Mouse (Mus musculus): ENCODE data around the gene Mcmbp. TPM values are rescaled to one million over a fixed set of nuclear protein-coding genes. Genes with fewer than 3 reads are reported as not detected.

The Mcmbp gene
- polyA plus RNA-seq, 1 experiment, result 21.2 TPM

DNA sequence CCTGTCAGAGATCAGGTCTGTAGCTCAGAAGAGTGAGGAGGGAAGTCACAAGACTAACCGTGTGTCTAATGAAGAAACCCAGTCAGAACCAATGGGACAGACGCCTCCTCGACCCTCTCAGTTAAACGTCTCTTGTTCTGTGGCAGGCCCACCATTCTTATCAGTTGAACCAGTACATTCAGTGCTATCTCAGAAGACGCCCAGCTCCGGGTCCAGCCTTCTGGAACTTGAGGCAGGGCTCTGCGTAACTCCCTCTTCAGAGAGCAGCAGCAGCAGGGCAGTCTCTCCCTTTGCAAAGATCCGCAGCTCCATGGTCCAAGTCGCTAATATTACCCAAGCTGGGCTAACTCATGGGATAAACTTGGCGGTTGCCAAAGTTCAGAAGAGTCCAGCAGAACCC, 45.4 kb downstream of the Mcmbp start:
- no peaks in the 10 kb centered on the region for H3K4me1 ChIP-seq (ENCODE audit: control insufficient read depth, insufficient read depth, low read length)
- no peak overlapping the region for H3K27ac ChIP-seq (ENCODE audit: control insufficient read depth, insufficient read depth, low read depth, low read length, poor library complexity)
- 70% methylated on average over 10 of the region's 10 CpGs for WGBS
- H3K4me3 ChIP-seq (replicated peaks; ENCODE audit: control insufficient read depth, low read depth, low read length), result no peak overlapping the region
- no peak for TF ChIP-seq POLR2A (IDR thresholded peaks at IDR 0.05; ENCODE audit: borderline replicate concordance, control insufficient read depth, low read depth, low read length)
- no peak for TF ChIP-seq CTCF (IDR thresholded peaks at IDR 0.05; ENCODE audit: control insufficient read depth, insufficient read depth, low read length)

DNA sequence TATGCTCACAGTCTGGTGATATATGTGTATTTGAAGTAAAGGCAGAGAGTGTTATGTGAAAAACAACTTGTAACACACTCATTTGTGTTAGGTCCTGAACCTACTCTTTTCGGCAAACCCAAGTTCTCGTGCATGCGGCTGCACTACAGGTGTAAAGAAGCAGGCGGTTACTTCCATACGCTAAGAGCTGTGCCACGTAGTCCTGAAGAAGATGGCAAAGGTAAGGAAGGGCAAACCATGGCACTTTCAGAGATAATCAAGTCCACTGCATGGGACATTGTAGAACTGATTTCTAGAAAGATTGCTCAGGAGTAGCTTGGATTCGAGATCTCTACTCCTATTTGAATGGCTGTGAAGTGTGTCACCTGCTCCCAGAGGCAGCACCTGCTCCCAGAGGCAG, 48.1 kb downstream of the Mcmbp start:
- TF ChIP-seq CTCF (IDR thresholded peaks at IDR 0.05; ENCODE audit: control insufficient read depth, insufficient read depth, low read length), result no peak
- TF ChIP-seq POLR2A (IDR thresholded peaks at IDR 0.05; ENCODE audit: borderline replicate concordance, control insufficient read depth, low read depth, low read length), result no peak
- 86% methylated on average over 7 of the region's 7 CpGs for WGBS
- H3K4me3 ChIP-seq (replicated peaks; ENCODE audit: control insufficient read depth, low read depth, low read length), result no peak overlapping the region

DNA sequence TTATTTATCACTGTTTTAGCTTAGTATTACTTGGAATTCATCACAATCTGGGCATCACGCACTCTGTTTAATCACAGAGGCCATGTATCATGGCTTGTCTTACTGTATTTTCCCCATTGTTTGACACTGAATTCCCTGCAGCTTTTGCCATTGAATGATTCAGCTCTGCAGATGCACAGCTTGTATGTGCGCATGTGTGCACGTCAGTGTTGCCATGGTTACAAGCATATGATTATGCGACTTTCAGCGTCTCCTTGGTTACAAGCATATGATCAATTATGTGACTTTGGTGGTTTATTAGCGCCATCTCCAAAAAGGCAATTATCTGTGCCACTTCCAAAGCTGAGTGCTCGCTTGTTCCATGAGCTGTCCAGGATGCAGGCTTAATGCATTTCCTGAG, 49.5 kb downstream of the Mcmbp start:
- TF ChIP-seq CTCF (IDR thresholded peaks at IDR 0.05; ENCODE audit: control insufficient read depth, insufficient read depth, low read length) (no peak), POLR2A (IDR thresholded peaks at IDR 0.05; ENCODE audit: borderline replicate concordance, control insufficient read depth, low read depth, low read length) (no peak)
- no peaks in the 10 kb centered on the region; the same call in 1 of the 2 replicates for H3K4me1 ChIP-seq (ENCODE audit: control insufficient read depth, insufficient read depth, low read length)
- no peak overlapping the region for H3K4me3 ChIP-seq (replicated peaks; ENCODE audit: control insufficient read depth, low read depth, low read length)
- H3K27ac ChIP-seq (ENCODE audit: control insufficient read depth, insufficient read depth, low read depth, low read length, poor library complexity), result no peak overlapping the region
- WGBS, result 73% methylated on average over 7 of the region's 7 CpGs

More for the DNA sequence above, 48.1 kb downstream of the Mcmbp start:
- Histone ChIP-seq H3K4me1 (ENCODE audit: control insufficient read depth, insufficient read depth, low read length) (no peaks in the 10 kb centered on the region; the same call in 1 of the 2 replicates), H3K27ac (ENCODE audit: control insufficient read depth, insufficient read depth, low read depth, low read length, poor library complexity) (no peak overlapping the region)

DNA sequence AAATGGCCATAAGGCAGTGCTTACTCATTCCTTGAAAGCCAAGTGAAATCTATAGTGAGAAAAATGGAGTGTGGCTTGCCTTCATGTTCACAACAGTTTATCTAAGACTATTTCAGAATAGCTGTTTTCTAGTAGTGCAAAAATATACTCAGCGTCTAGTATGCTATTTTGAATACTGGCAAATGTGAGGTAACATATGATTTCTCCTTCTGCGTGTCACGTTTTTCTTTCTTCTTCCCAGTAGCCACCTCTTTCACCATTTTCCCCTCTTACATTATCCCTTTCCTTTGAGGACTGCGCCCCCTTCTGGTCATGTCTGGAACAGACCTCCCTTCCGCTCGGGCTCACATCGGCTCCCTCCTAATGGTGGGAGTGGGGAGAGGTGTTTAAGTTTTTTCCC, 50.2 kb downstream of the Mcmbp start:
- TF ChIP-seq POLR2A (IDR thresholded peaks at IDR 0.05; ENCODE audit: borderline replicate concordance, control insufficient read depth, low read depth, low read length) (no peak), CTCF (IDR thresholded peaks at IDR 0.05; ENCODE audit: control insufficient read depth, insufficient read depth, low read length) (peak; percentile 87)
- WGBS, result 1% methylated on average over 7 of the region's 7 CpGs
- Histone ChIP-seq H3K4me3 (replicated peaks; ENCODE audit: control insufficient read depth, low read depth, low read length) (no peak overlapping the region), H3K27ac (ENCODE audit: control insufficient read depth, insufficient read depth, low read depth, low read length, poor library complexity) (no peak overlapping the region), H3K4me1 (ENCODE audit: control insufficient read depth, insufficient read depth, low read length) (no peaks in the 10 kb centered on the region; the same call in 1 of the 2 replicates)

DNA sequence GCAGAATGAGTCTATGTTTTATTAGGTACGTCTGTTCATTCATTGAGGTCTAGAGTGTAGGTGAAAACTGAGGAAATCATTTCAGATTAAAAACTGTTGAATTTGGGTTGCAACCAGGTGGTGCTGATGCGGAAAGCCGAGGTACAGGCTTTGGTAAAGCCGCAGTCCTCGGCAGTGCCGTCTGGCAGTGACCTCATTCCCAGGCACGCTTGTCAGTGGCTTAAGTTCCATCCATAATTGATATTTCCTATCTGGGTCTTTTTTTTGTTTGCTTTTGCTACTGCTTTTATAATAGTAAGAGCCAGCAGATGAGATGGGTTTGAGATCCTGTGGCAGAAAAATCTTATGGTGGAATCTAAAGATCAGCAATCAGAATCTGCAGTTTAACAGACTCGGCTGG, 50.9 kb downstream of the Mcmbp start:
- TF ChIP-seq CTCF (IDR thresholded peaks at IDR 0.05; ENCODE audit: control insufficient read depth, insufficient read depth, low read length), result no peak
- no peak for TF ChIP-seq POLR2A (IDR thresholded peaks at IDR 0.05; ENCODE audit: borderline replicate concordance, control insufficient read depth, low read depth, low read length)
- 86% methylated on average over 8 of the region's 8 CpGs for WGBS
- no peaks in the 10 kb centered on the region; the same call in 1 of the 2 replicates for H3K4me1 ChIP-seq (ENCODE audit: control insufficient read depth, insufficient read depth, low read length)
- H3K27ac ChIP-seq (ENCODE audit: control insufficient read depth, insufficient read depth, low read depth, low read length, poor library complexity), result no peak overlapping the region
- no peak overlapping the region for H3K4me3 ChIP-seq (replicated peaks; ENCODE audit: control insufficient read depth, low read depth, low read length)

DNA sequence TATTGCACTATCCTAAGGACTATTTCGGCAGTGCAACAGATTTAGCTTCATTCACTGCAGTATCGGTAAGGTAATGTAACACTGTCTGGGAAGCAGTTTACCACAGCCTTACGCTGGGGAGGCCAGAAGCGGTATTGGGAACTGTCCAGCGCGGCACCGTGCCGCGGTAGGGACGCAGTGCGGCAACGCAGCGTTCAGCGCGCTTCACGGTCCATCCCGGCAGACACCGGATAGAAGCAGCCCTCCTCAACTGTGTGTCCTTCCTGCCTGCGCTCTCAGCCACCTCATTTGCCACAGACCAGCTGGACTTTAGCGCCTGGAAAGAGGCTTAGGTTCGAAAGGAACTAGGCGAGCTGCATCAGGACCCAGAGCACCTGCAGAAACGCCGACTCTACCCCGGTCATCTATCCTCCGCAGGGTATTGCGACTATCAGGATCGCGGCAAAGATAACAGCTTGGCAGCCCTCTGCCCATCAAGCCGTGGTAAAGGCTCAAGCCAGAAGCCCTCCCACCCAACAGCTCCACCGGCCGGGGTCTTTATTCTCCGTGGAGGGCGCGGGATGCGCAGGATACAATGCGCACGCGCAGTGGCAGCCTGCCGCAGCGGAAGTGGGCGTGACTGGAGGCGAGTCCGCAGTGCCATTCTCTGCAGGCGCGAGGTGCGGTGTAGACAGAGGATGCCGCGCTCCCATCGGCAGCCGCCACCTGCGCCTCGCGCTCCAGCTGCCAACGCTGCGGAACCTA, 52.3 kb downstream of the Mcmbp start:
- Histone ChIP-seq H3K4me1 (ENCODE audit: control insufficient read depth, insufficient read depth, low read length) (no peaks in the 10 kb centered on the region; the same call in 1 of the 2 replicates), H3K4me3 (replicated peaks; ENCODE audit: control insufficient read depth, low read depth, low read length) (peak overlapping the region; percentile 51), H3K27ac (ENCODE audit: control insufficient read depth, insufficient read depth, low read depth, low read length, poor library complexity) (no peak overlapping the region; the same call in 1 of the 2 replicates)
- WGBS, result 54% methylated on average over 56 of the region's 56 CpGs
- no peak for TF ChIP-seq CTCF (IDR thresholded peaks at IDR 0.05; ENCODE audit: control insufficient read depth, insufficient read depth, low read length)
- TF ChIP-seq POLR2A (IDR thresholded peaks at IDR 0.05; ENCODE audit: borderline replicate concordance, control insufficient read depth, low read depth, low read length), result no peak

DNA sequence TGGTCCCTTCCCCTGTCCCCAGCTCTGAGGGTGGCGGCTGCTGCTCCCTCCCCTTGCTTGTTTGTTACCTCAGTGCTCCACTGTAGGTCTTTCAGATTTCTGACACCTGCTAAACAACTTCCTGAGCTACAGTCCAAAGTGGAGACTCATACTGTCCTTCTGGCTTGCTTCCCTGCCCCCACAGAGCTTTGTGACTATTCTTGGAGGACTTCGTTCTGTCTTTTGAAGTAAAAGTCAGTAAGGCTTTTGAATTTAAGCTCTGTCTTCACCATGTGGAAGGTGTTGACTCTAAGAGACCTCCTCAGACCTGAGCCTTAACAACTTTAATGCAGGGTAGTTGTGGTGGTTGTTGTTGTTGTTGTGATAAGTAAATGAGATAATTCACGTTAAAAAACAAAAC, 61.7 kb downstream of the Mcmbp start:
- Histone ChIP-seq H3K4me1 (ENCODE audit: control insufficient read depth, insufficient read depth, low read length) (no peaks in the 10 kb centered on the region; the same call in 1 of the 2 replicates), H3K27ac (ENCODE audit: control insufficient read depth, insufficient read depth, low read depth, low read length, poor library complexity) (no peak overlapping the region), H3K4me3 (replicated peaks; ENCODE audit: control insufficient read depth, low read depth, low read length) (no peak overlapping the region)
- TF ChIP-seq CTCF (IDR thresholded peaks at IDR 0.05; ENCODE audit: control insufficient read depth, insufficient read depth, low read length) (no peak), POLR2A (IDR thresholded peaks at IDR 0.05; ENCODE audit: borderline replicate concordance, control insufficient read depth, low read depth, low read length) (no peak)
- WGBS, result 87% methylated on average over 3 of the region's 3 CpGs

DNA sequence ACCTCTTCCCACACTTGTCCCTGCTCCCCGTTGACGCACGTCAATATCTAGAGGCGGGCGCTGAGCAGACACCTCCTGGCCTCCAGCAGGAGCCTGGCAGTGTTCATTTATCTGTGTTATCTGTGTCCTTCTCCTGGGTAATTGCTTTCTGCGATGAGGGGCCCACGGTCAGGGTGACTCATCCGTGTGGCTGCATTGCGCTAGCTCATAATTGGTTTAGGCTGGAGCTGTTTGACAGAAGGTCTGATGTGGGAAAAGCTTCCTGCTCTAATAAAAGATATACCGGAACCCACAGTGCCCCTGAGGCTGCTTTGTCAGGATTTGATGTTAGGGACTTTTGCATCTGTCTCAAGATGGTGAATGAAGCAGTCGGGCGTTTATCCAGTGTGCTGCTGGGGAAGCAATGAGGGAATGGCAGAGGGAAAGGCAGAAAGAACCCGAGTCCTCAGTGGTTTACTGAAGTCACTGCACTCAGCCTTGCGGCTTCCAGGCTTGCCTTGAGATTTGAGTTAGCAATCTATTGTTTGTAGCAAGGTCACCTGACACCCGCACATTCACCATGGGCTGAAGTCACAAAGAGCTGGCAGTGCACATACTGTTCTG, 67.8 kb downstream of the Mcmbp start:
- no peak for TF ChIP-seq POLR2A (IDR thresholded peaks at IDR 0.05; ENCODE audit: borderline replicate concordance, control insufficient read depth, low read depth, low read length)
- TF ChIP-seq CTCF (IDR thresholded peaks at IDR 0.05; ENCODE audit: control insufficient read depth, insufficient read depth, low read length), result no peak
- H3K27ac ChIP-seq (ENCODE audit: control insufficient read depth, insufficient read depth, low read depth, low read length, poor library complexity), result no peak overlapping the region
- H3K4me3 ChIP-seq (replicated peaks; ENCODE audit: control insufficient read depth, low read depth, low read length), result no peak overlapping the region
- H3K4me1 ChIP-seq (ENCODE audit: control insufficient read depth, insufficient read depth, low read length), result no peaks in the 10 kb centered on the region; the same call in 1 of the 2 replicates
- WGBS, result 46% methylated on average over 15 of the region's 15 CpGs
